In genomic region chr10:60278006-60278399, GRCm38 (mm10) we compare ENCODE assay signal across 8 mouse cellular contexts. TPM values are rescaled to one million over a fixed set of nuclear protein-coding genes. Genes with fewer than 3 reads are reported as not detected.
DNase-seq lines count a peak whose midpoint lies in the region; ATAC-seq and TF ChIP-seq lines count a peak whose summit lies in the region.

No protein-coding gene starts in this region.

- DNase-seq in heart, adult 11 months: no peak
- no peak for DNase-seq in G1E (ENCODE audit: low spot score)
- peak; percentile 18 for DNase-seq in forebrain, postnatal 0 days
- peak; percentile 34 for DNase-seq in lung, postnatal 10 days
- DNase-seq in cerebellum, adult 8-10 months: no peak
- no peak for DNase-seq in left cerebral cortex, adult 11 months (ENCODE audit: low spot score)

- H3K9me3 ChIP-seq in heart, embryonic 14.5 days (ENCODE audit: control insufficient read depth, low read length): no peaks in the 10 kb centered on the region
- no peaks in the 10 kb centered on the region for H3K9me3 ChIP-seq in G1E (replicated peaks)
- no peaks in the 10 kb centered on the region for H3K9me3 ChIP-seq in forebrain, postnatal 0 days (ENCODE audit: low read length)

- no peak for TF ChIP-seq CTCF in G1E (IDR thresholded peaks at IDR 0.05; ENCODE audit: low read depth, low read length)
- TF ChIP-seq CTCF in forebrain, postnatal 0 days (IDR thresholded peaks at IDR 0.05; ENCODE audit: low read depth): no peak

- WGBS in heart, embryonic 14.5 days: 8% methylated on average over 13 of the region's 13 CpGs
- 6% methylated on average over 13 of the region's 13 CpGs for WGBS in forebrain, postnatal 0 days

- peak overlapping the region; percentile 80 for H3K4me2 ChIP-seq in heart, embryonic 14.5 days (ENCODE audit: low read length)
- peak overlapping the region; percentile 77 for H3K4me2 ChIP-seq in forebrain, postnatal 0 days (ENCODE audit: low read depth)

- H3K9ac ChIP-seq in heart, embryonic 14.5 days (ENCODE audit: low read length): peak overlapping the region; percentile 90
- peak overlapping the region; percentile 93 for H3K9ac ChIP-seq in forebrain, postnatal 0 days

- no peaks in the 10 kb centered on the region for H3K27me3 ChIP-seq in heart, embryonic 14.5 days (ENCODE audit: control insufficient read depth, insufficient read depth, low read length)
- H3K27me3 ChIP-seq in G1E (ENCODE audit: insufficient read depth, low read length): no peaks in the 10 kb centered on the region
- no peaks in the 10 kb centered on the region for H3K27me3 ChIP-seq in forebrain, postnatal 0 days (ENCODE audit: insufficient read depth, low read length)

- 0 out of 2 replicates have a peak, but pooled peaks cover 3% of the 10 kb centered on the region for H3K36me3 ChIP-seq in heart, embryonic 14.5 days (ENCODE audit: control insufficient read depth, insufficient read depth, low read length)
- peaks cover 29% of the 10 kb centered on the region for H3K36me3 ChIP-seq in G1E (replicated peaks)
- no peaks in the 10 kb centered on the region for H3K36me3 ChIP-seq in forebrain, postnatal 0 days (ENCODE audit: insufficient read depth)

- peaks cover 8 to 33% of the 10 kb centered on the region in 2 experiments for H3K4me1 ChIP-seq in heart, embryonic 14.5 days (ENCODE audit: control insufficient read depth in 2 of 2, insufficient read depth in 2 of 2, low read length in 2 of 2)
- peaks cover 39% of the 10 kb centered on the region for H3K4me1 ChIP-seq in G1E (ENCODE audit: insufficient read depth, low read depth, low read length)
- H3K4me1 ChIP-seq in forebrain, postnatal 0 days (ENCODE audit: insufficient read depth): peaks cover 32% of the 10 kb centered on the region

- peak overlapping the region; percentile 83 to 96 for H3K4me3 ChIP-seq in heart, embryonic 14.5 days (ENCODE audit: control insufficient read depth in 1 of 2, insufficient read depth in 1 of 2, low read depth in 1 of 2, low read length in 2 of 2)
- H3K4me3 ChIP-seq in G1E (ENCODE audit: low read depth, low read length): peak overlapping the region; percentile 81
- H3K4me3 ChIP-seq in forebrain, postnatal 0 days (ENCODE audit: low read depth, low read length): peak overlapping the region; percentile 72

- peak overlapping the region; percentile 88 for H3K27ac ChIP-seq in heart, embryonic 14.5 days (replicated peaks in 1 of 2; ENCODE audit: control insufficient read depth in 1 of 2, insufficient read depth in 1 of 2, low read depth in 2 of 2, low read length in 2 of 2)
- peak overlapping the region; percentile 95 for H3K27ac ChIP-seq in forebrain, postnatal 0 days (ENCODE audit: low read depth, low read length)

- ATAC-seq in heart, embryonic 14.5 days (ENCODE audit: insufficient number of reproducible peaks, insufficient read depth, low FRiP score, low read depth): peak; percentile 10; the same call in 1 of the 2 replicates
- ATAC-seq in G1E (ENCODE audit: extremely low read depth, insufficient number of reproducible peaks, low FRiP score, poor library complexity, severe bottlenecking): no peak
- no peak for ATAC-seq in forebrain, postnatal 0 days
- no peak for ATAC-seq in frontal cortex, adult (ENCODE audit: low TSS enrichment)

RNA-seq across cellular contexts. Expression of gene Psap, which starts 0.6 kb away (rescaled TPM):
- 88.7 and 98.1 TPM in 2 replicates for polyA plus RNA-seq in heart, embryonic 14.5 days (2014; fragmentation: Nextera tagmentation; extraction: Ambion mirVana)
- total RNA-seq in G1E (2014; fragmentation: Nextera tagmentation) (55.7 and 74.8 TPM in 2 replicates), G1E (2017) (100 and 103 TPM in 2 replicates)
- 32.9 and 35.8 TPM in 2 replicates for polyA plus RNA-seq in G1E (2012)
- 577 and 690 TPM in 2 replicates for total RNA-seq in forebrain, postnatal 0 days (2014; rRNA removed)
- 229 and 259 TPM in 2 replicates for polyA plus RNA-seq in forebrain, postnatal 0 days (2015; fragmentation: Nextera tagmentation; extraction: Ambion mirVana)

RNA-seq across cellular contexts. Expression of gene Chst3, which starts 58.9 kb away (rescaled TPM):
- polyA plus RNA-seq in heart, embryonic 14.5 days (2014; fragmentation: Nextera tagmentation; extraction: Ambion mirVana): 0.24 and 0.26 TPM in 2 replicates
- total RNA-seq in G1E (2014; fragmentation: Nextera tagmentation): not detected in 2 replicates
- 0.11 TPM in 1 of 2 replicates, not detected in the other for total RNA-seq in G1E (2017)
- polyA plus RNA-seq in G1E (2012): not detected in 2 replicates
- total RNA-seq in forebrain, postnatal 0 days (2014; rRNA removed): 3.9 and 5.6 TPM in 2 replicates
- 0.33 and 0.61 TPM in 2 replicates for polyA plus RNA-seq in forebrain, postnatal 0 days (2015; fragmentation: Nextera tagmentation; extraction: Ambion mirVana)

Comparison
In these comparisons a context has a peak if more than half of its experiments do, and no peak if none do; other contexts are left out.
1. DNase-seq: peak in forebrain, postnatal 0 days (single experiment) and lung, postnatal 10 days (single experiment); none in heart, adult 11 months (single experiment), G1E (single experiment), cerebellum, adult 8-10 months (single experiment) and left cerebral cortex, adult 11 months (single experiment).
2. Peak in every context shown above with its lines, with median percentiles within 50 percentile points of each other: H3K4me3 ChIP-seq.